Mouse (Mus musculus): Measurements from ENCODE around the gene Stra8. TPM values are rescaled to one million over a fixed set of nuclear protein-coding genes. Genes with fewer than 3 reads are reported as not detected.

Stra8 gene
- polyA plus RNA-seq, 1 experiment from 2014 or later: not detected

DNA sequence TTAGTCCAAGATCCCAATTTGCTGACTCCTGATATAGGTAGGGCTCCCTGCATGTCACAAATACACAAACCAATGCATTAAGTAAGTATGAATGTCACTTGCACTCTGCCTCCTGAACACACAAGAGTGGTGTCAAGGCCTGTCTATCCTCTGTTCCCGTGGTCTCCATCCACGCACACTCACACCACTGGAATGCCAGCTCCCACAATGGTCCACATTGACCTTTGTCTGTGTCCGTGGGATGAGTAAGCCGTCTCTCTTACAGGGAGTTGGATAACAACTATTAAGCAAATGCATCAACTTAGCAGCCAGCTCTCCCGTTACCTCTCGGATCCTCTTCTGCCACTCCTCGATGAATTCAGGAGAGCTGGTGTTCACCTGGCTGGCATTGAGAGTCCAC is 39.2 kb downstream of the Stra8 start:
- H3K27ac ChIP-seq (ENCODE audit: low read length): no peak overlapping the region
- WGBS: 90% methylated on average over 7 of the region's 7 CpGs

DNA sequence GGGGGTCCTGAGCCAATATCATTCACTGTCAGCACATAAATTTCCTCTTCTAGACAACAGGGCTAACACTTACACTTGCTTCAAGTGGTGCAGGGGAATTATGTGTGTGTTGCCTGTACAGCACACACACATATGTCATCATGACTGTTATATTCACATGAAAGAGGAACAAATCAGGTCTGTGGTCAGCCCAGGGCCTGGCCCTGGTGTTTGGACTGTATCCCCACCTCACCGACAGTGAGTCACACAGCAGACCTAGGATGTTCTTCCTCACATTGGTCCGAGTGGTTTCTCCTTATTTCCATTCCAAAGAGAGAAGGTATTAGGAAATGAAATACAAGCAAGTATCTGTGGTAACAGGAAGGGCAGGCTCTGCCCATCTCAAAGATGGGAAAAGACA is 44.6 kb downstream of the Stra8 start:
- H3K4me2 ChIP-seq (ENCODE audit: low read length): no peak overlapping the region
- H3K4me1 ChIP-seq (ENCODE audit: control insufficient read depth, insufficient read depth, low read length): no peaks in the 10 kb centered on the region
- no peak overlapping the region for H3K9ac ChIP-seq (ENCODE audit: low read depth, low read length)
- ATAC-seq: no peak
- H3K9me3 ChIP-seq (replicated peaks; ENCODE audit: control insufficient read depth, low read length, poor library complexity, severe bottlenecking): no peaks in the 10 kb centered on the region
- WGBS: 91% methylated on average over 2 of the region's 2 CpGs
- H3K4me3 ChIP-seq (ENCODE audit: low read depth, low read length): no peak overlapping the region
- no peaks in the 10 kb centered on the region for H3K36me3 ChIP-seq (ENCODE audit: control insufficient read depth, insufficient read depth, low read length)
- H3K27me3 ChIP-seq (ENCODE audit: control insufficient read depth, insufficient read depth, low read depth, low read length): no peaks in the 10 kb centered on the region
- H3K27ac ChIP-seq (ENCODE audit: low read length): no peak overlapping the region

More for the DNA sequence above, 39.2 kb downstream of the Stra8 start:
- no peaks in the 10 kb centered on the region for H3K9me3 ChIP-seq (replicated peaks; ENCODE audit: control insufficient read depth, low read length, poor library complexity, severe bottlenecking)
- H3K4me2 ChIP-seq (ENCODE audit: low read length): no peak overlapping the region
- no peaks in the 10 kb centered on the region for H3K27me3 ChIP-seq (ENCODE audit: control insufficient read depth, insufficient read depth, low read depth, low read length)
- no peak overlapping the region for H3K9ac ChIP-seq (ENCODE audit: low read depth, low read length)
- ATAC-seq: no peak
- no peaks in the 10 kb centered on the region for H3K36me3 ChIP-seq (ENCODE audit: control insufficient read depth, insufficient read depth, low read length)
- no peak overlapping the region for H3K4me3 ChIP-seq (ENCODE audit: low read depth, low read length)
- H3K4me1 ChIP-seq (ENCODE audit: control insufficient read depth, insufficient read depth, low read length): no peaks in the 10 kb centered on the region

DNA sequence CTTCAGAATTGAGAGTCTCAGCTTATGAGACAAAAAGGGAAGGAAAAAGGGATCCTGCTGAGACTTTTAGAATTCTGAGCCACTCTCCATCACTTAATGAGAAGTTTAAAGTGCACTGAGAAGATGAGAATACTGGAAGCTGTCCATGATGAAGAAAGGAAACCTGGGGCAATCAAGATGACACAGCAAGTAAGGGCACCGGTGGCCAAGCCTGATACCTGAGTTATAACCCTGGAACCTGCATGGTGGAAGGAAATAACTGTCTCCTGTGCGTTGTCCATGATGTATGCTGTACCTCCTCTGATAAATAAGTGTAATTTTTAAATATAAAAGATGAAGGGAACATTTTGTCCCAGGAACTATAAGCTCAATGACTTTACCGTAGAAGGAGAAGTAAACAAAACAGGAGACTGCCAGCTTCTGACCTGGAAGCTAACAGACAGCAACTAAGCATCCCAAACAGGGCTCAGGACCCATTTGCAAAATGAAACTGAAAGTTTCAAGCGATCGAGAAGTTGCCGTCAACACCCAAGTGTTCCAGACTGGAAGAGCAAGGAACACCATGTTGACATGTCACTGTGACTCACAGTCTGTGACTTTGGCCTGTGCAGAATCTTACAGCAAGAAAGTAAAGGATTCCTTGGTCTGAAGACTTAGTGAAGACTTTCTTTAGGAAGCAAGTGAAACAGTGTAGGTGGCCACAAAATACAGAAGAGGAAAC is 46.0 kb downstream of the Stra8 start:
- H3K27ac ChIP-seq (ENCODE audit: low read length): no peak overlapping the region
- no peak for ATAC-seq
- no peak overlapping the region for H3K4me2 ChIP-seq (ENCODE audit: low read length)
- H3K9me3 ChIP-seq (replicated peaks; ENCODE audit: control insufficient read depth, low read length, poor library complexity, severe bottlenecking): no peaks in the 10 kb centered on the region
- H3K36me3 ChIP-seq (ENCODE audit: control insufficient read depth, insufficient read depth, low read length): no peaks in the 10 kb centered on the region
- 89% methylated on average over 6 of the region's 6 CpGs for WGBS
- H3K4me3 ChIP-seq (ENCODE audit: low read depth, low read length): no peak overlapping the region
- H3K27me3 ChIP-seq (ENCODE audit: control insufficient read depth, insufficient read depth, low read depth, low read length): no peaks in the 10 kb centered on the region
- H3K4me1 ChIP-seq (ENCODE audit: control insufficient read depth, insufficient read depth, low read length): no peaks in the 10 kb centered on the region
- H3K9ac ChIP-seq (ENCODE audit: low read depth, low read length): no peak overlapping the region

- Histone ChIP-seq H3K4me1 (ENCODE audit: control insufficient read depth, insufficient read depth, low read length) (no peaks in the 10 kb centered on the region), H3K27ac (ENCODE audit: low read length) (no peak overlapping the region), H3K27me3 (ENCODE audit: control insufficient read depth, insufficient read depth, low read depth, low read length) (no peaks in the 10 kb centered on the region), H3K9ac (ENCODE audit: low read depth, low read length) (no peak overlapping the region), H3K4me3 (ENCODE audit: low read depth, low read length) (no peak overlapping the region), H3K4me2 (ENCODE audit: low read length) (no peak overlapping the region), H3K36me3 (ENCODE audit: control insufficient read depth, insufficient read depth, low read length) (no peaks in the 10 kb centered on the region), H3K9me3 (replicated peaks; ENCODE audit: control insufficient read depth, low read length, poor library complexity, severe bottlenecking) (no peaks in the 10 kb centered on the region)
- no peak for ATAC-seq
- WGBS: 18% methylated on average over 3 of the region's 3 CpGs
These were observed 51.2 kb downstream of the Stra8 start for GRCm38 (mm10) chr6:34971181-34971580.

DNA sequence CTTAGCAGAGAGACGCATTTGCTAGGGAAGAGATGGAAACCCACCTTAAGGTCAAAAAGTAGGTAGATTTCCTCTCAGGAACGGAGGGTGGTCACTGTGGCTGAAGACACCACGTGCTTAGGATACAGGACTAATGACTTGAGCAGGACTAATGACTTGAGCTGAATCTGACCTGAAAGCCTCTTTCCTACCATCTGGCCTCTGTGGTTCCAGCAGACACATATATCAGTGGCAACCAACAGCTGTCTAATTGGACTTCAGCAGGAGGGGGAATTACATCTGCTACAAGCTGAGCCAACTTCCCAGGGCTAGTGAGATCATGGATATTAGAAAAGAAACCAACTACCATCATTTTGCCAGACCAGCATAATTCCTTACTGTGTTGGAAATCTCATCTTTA is 59.3 kb downstream of the Stra8 start:
- Histone ChIP-seq H3K4me1 (ENCODE audit: control insufficient read depth, insufficient read depth, low read length) (no peaks in the 10 kb centered on the region), H3K9me3 (replicated peaks; ENCODE audit: control insufficient read depth, low read length, poor library complexity, severe bottlenecking) (no peaks in the 10 kb centered on the region), H3K4me3 (ENCODE audit: low read depth, low read length) (no peak overlapping the region), H3K9ac (ENCODE audit: low read depth, low read length) (no peak overlapping the region), H3K36me3 (ENCODE audit: control insufficient read depth, insufficient read depth, low read length) (no peaks in the 10 kb centered on the region), H3K4me2 (ENCODE audit: low read length) (no peak overlapping the region), H3K27me3 (ENCODE audit: control insufficient read depth, insufficient read depth, low read depth, low read length) (no peaks in the 10 kb centered on the region), H3K27ac (ENCODE audit: low read length) (no peak overlapping the region)
- WGBS: 86% methylated on average over 3 of the region's 3 CpGs
- no peak for ATAC-seq

GRCm38 (mm10) chr6:34980661-34981060 is 60.7 kb downstream of the Stra8 start:
- Histone ChIP-seq H3K9ac (ENCODE audit: low read depth, low read length) (no peak overlapping the region), H3K27ac (ENCODE audit: low read length) (no peak overlapping the region), H3K27me3 (ENCODE audit: control insufficient read depth, insufficient read depth, low read depth, low read length) (no peaks in the 10 kb centered on the region), H3K36me3 (ENCODE audit: control insufficient read depth, insufficient read depth, low read length) (no peaks in the 10 kb centered on the region), H3K9me3 (replicated peaks; ENCODE audit: control insufficient read depth, low read length, poor library complexity, severe bottlenecking) (no peaks in the 10 kb centered on the region), H3K4me2 (ENCODE audit: low read length) (no peak overlapping the region), H3K4me1 (ENCODE audit: control insufficient read depth, insufficient read depth, low read length) (no peaks in the 10 kb centered on the region), H3K4me3 (ENCODE audit: low read depth, low read length) (no peak overlapping the region)
- ATAC-seq: no peak
- WGBS: 68% methylated on average over 9 of the region's 9 CpGs

- H3K4me3 ChIP-seq (ENCODE audit: low read depth, low read length): no peak overlapping the region
- H3K27me3 ChIP-seq (ENCODE audit: control insufficient read depth, insufficient read depth, low read depth, low read length): no peaks in the 10 kb centered on the region
- no peaks in the 10 kb centered on the region for H3K4me1 ChIP-seq (ENCODE audit: control insufficient read depth, insufficient read depth, low read length)
- WGBS: 92% methylated on average over 12 of the region's 12 CpGs
- no peak overlapping the region for H3K4me2 ChIP-seq (ENCODE audit: low read length)
- no peaks in the 10 kb centered on the region for H3K9me3 ChIP-seq (replicated peaks; ENCODE audit: control insufficient read depth, low read length, poor library complexity, severe bottlenecking)
- no peak overlapping the region for H3K9ac ChIP-seq (ENCODE audit: low read depth, low read length)
- ATAC-seq: no peak
- no peak overlapping the region for H3K27ac ChIP-seq (ENCODE audit: low read length)
- no peaks in the 10 kb centered on the region for H3K36me3 ChIP-seq (ENCODE audit: control insufficient read depth, insufficient read depth, low read length)
These were observed 67.2 kb downstream of the Stra8 start for GRCm38 (mm10) chr6:34987085-34987645.

- Histone ChIP-seq H3K27ac (ENCODE audit: low read length) (no peak within 1 kb of the TSS), H3K4me1 (ENCODE audit: control insufficient read depth, insufficient read depth, low read length) (no peaks in the 10 kb centered on the region), H3K4me2 (ENCODE audit: low read length) (peak within 1 kb of the TSS; percentile 5; the same call in 1 of the 2 replicates), H3K9ac (ENCODE audit: low read depth, low read length) (no peak within 1 kb of the TSS), H3K9me3 (replicated peaks; ENCODE audit: control insufficient read depth, low read length, poor library complexity, severe bottlenecking) (no peaks in the 10 kb centered on the region), H3K36me3 (ENCODE audit: control insufficient read depth, insufficient read depth, low read length) (no peaks in the 10 kb centered on the region), H3K4me3 (ENCODE audit: low read depth, low read length) (no peak within 1 kb of the TSS), H3K27me3 (ENCODE audit: control insufficient read depth, insufficient read depth, low read depth, low read length) (no peaks in the 10 kb centered on the region)
- no peak for ATAC-seq
- 7% methylated on average over 20 of the region's 20 CpGs for WGBS
These were observed 68.3 kb downstream of the Stra8 start, which contains the start of gene Slc23a4 for GRCm38 (mm10) chr6:34988081-34988761. Slc23a4 (minus strand) TSS chr6:34988404.

Measured in midbrain, embryonic 16.5 days (tissue).